Mouse (Mus musculus) adrenal gland, postnatal 10 days (tissue): ENCODE data around the gene Zpbp. TPM values are rescaled to one million over a fixed set of nuclear protein-coding genes. Genes with fewer than 3 reads are reported as not detected.

Experiments
- total RNA-seq, 2 experiments: library from RNA; stranded (reverse); gene quantifications; 2 replicates each; pipeline ENCODE4 v1.2.3; 2021

Zpbp gene
- total RNA-seq, 2 experiments from 2014 or later = 0.57 to 0.73 TPM

Other genes starting within 250 kb of the Zpbp start
- gene Spata48, start 314 bp downstream of the Zpbp start, total RNA-seq = 1 to 10 TPM; 1.8 to 2.2 TPM
- gene 4930512M02Rik, start 165.4 kb upstream of the Zpbp start, total RNA-seq = not detected
- 1 to 10 TPM; 9.3 to 9.9 TPM for gene Ikzf1, start 222.6 kb upstream of the Zpbp start, total RNA-seq